Mouse (Mus musculus): ENCODE data around the gene Olfr47.
"Not testable (repeated sequence)": the region's sequence is repeated elsewhere in the genome, so short reads cannot be mapped to it uniquely, and the experiment has no call there.

The Olfr47 gene

GRCm38 (mm10) chr6:43231255-43231654 is at the start of gene Olfr47:
Gene Olfr47 (plus strand): TSS chr6:43231529.
- not testable (repeated sequence) for DNase-seq (ENCODE audit: low read depth, low spot score)

DNA sequence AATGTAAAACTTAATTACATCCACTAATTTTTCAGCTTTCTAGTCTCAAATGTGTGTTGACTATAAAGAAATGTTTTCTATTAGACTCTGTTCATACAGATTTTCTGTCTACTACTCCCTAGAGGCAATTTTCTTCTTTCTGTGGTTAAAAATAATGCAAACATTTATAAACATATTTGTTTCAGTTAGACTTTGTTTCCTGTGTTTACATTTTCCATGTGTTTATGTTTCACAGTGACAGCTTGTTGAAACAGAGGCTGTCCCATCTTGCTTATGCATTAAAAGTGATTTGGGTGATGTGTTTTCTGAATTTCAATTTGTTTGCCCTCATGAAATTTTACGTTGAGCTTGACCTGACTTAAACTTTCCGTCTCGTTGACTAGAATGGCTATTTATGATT is 40.3 kb upstream of the Olfr47 start:
- no peak for DNase-seq (ENCODE audit: low read depth, low spot score)

DNA sequence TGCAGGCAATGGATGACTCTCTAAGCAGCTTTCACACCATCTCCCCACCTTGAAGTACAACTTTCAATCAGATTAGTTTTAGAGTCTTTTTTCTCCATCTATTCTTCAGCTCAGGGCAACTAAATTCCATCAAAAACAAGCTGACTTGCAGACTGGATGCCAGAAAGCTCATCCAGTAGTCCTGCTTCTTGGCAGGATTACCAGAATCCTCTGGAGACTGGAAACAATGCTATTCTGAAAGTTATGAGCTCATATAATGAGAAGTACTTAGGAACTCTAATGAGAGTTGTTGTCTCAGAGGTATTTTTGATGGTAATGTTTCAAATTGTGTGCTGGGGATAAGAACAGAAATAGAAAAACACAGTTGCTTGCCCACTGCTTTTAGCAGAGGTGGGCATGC is 34.5 kb upstream of the Olfr47 start, which contains the start of gene Olfr435:
Olfr435 (plus strand) TSS at position 366 of the 400 bp plus-strand sequence.
- no peak for DNase-seq (ENCODE audit: low read depth, low spot score)

DNA sequence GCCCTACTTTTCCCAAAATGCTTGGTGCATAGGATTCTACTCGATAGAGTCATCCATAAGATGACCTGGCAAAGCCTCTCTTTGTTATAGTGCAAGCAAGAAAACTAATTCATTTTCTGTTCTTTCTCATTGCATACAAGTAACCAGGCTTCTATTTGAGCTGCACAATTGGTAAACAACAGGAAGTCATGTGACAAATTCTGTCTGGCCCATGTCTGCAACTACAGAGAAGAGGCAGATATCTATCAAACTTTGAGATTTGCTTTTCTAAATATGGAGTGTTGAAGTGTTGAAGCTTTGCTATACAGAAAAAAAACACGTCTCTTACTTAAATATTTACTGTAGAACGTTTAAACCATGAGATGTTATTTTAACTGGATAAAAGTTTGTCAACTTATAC is 33.2 kb upstream of the Olfr47 start:
- DNase-seq (ENCODE audit: low read depth, low spot score) = no peak

GRCm38 (mm10) chr6:43202786-43203185 is 28.5 kb upstream of the Olfr47 start:
- DNase-seq (ENCODE audit: low read depth, low spot score) = no peak

DNA sequence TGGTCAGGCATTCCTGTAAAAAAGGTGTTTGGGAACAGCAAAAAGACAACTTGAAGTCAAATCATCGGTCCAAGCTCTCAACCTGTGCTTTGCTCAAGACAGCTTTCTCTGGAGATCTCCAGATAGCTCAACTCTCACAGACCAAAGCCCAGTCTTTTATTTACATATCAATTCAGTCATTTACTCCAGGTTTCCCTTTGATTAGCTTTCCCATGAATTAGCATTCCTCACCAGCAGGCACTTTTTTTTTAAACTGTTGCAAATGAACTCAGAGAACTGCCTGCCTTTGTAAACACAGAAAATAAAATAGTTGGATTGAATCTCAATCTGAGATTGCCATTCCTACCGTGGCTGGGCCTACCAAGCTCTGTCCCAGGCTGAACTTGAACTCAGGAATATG is 26.0 kb upstream of the Olfr47 start:
- peak; percentile 73 for DNase-seq (ENCODE audit: low read depth, low spot score)

GRCm38 (mm10) chr6:43212873-43213272 is 18.5 kb upstream of the Olfr47 start, which contains the start of gene Olfr434:
Gene Olfr434 (plus strand): TSS chr6:43213021.
- DNase-seq (ENCODE audit: low read depth, low spot score) = not testable (repeated sequence)

DNA sequence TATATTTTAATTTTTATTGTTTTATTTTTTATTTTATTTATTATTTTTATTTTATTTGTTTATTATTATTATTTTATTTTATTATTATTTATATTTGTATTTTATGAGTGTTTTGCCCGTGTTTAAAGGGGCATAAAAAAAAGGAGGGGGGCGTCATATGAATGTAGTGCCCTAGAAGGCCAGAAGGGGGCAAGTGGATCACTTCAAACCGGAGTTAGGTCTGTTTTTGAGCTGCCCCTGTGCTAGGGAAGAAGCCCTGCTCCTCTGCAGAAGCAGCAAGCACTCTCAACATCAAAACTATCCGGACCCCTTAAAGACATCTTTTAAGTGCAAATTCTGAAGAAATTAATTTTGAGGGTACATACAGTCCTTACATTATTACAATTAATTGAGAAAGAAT is 10.7 kb downstream of the Olfr47 start:
- peak; percentile 37 for DNase-seq (ENCODE audit: low read depth, low spot score)

GRCm38 (mm10) chr6:43247396-43247795 is 16.1 kb downstream of the Olfr47 start:
- DNase-seq (ENCODE audit: low read depth, low spot score) = no peak

GRCm38 (mm10) chr6:43252994-43253393 is 21.7 kb downstream of the Olfr47 start:
- DNase-seq (ENCODE audit: low read depth, low spot score) = no peak

GRCm38 (mm10) chr6:43254193-43254926 is 23.0 kb downstream of the Olfr47 start:
- peak; percentile 19 for DNase-seq (ENCODE audit: low read depth, low spot score)

GRCm38 (mm10) chr6:43260756-43261155 is 29.4 kb downstream of the Olfr47 start:
- DNase-seq (ENCODE audit: low read depth, low spot score) = no peak

DNA sequence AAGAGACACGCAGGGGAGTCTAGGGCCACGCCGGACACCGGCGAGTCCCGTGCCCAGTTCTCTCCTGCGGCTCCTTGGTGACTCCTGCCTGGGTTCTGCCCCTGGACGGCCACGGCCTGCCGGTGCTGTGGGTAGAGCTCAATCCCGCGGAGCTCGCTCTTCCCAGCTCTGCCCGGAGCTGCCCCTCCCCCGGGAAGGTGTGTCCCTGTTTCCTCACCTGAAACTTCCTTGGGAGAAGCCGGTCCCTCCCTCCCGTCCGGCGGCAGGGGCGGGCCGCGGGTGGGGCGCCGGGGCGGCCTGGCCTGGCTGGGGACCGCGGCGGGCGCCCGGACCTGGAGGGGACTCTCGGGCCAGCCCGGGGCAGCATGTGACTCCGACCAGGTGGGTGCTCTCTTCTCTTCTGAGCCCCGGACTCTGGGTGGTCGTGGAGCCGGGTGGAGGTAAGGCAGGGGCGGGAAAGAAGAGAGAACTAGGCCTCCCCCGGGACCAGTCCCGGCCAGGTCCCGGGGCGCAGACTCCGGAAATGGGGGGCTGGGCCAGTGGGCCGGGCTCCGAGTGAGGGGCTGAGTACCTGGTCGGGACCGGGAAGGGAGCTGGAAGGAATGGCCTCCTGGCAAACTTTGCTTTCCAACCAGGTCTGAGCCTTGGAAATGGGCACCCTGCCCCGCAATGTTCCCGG is 34.2 kb downstream of the Olfr47 start, which contains the start of gene Arhgef5:
Arhgef5 (plus strand) TSS at position 220 of the 679 bp plus-strand sequence.
- peak; percentile 48 for DNase-seq (ENCODE audit: low read depth, low spot score)

GRCm38 (mm10) chr6:43266356-43266755 is 35.0 kb downstream of the Olfr47 start:
- peak; percentile 12 for DNase-seq (ENCODE audit: low read depth, low spot score)

DNA sequence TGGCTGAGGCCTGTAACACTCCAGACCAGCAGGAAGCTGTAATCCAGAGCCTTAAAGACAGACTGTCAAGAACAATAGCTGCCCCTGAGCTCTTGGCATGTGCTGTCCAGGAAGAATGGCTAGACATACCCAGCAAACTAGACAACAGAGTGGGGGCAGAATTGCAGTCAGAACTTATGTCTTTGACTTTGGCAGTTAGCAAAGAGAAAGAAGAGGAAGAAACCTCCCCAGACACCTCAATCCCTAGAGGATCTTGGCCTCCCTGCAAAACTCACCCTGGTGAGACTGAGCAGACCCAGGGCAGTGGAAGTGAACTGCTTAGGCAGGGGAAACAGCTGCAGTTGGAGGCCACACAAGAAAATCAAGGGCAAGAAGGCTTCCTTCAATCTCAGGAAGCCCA is 41.3 kb downstream of the Olfr47 start:
- DNase-seq (ENCODE audit: low read depth, low spot score) = no peak

- DNase-seq (ENCODE audit: low read depth, low spot score) = no peak
Observed at GRCm38 (mm10) chr6:43274123-43274522, 42.8 kb downstream of the Olfr47 start.

GRCm38 (mm10) chr6:43278247-43278646 is 46.9 kb downstream of the Olfr47 start:
- no peak for DNase-seq (ENCODE audit: low read depth, low spot score)

DNA sequence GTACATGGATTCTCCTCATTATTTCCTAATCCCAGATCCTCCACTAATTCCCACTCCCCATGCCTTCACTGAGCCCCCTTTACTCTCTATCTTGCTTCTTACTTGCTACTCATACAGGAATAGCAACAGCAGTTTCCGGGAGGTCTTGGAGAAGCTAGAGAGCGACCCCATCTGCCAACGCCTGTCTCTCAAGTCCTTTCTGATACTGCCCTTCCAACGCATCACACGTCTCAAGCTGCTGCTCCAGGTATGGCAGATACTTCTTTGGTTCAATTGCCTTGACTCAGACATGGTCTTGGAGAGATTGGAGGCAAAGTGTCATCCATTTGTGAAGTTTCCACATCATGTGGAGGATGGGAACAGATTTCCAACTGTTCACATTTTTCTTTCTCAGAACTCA is 49.2 kb downstream of the Olfr47 start:
- no peak for DNase-seq (ENCODE audit: low read depth, low spot score)

Measured in ZHBTc4 (cell line).